Mouse (Mus musculus) gastrocnemius, postnatal 36 days (tissue): ENCODE measurements around the gene Fstl4. TPM values are rescaled to one million over a fixed set of nuclear protein-coding genes. Genes with fewer than 3 reads are reported as not detected.
"Not testable (repeated sequence)": the region's sequence is repeated elsewhere in the genome, so short reads cannot be mapped to it uniquely, and the experiment has no call there.

Experiments used
- DNase-seq, 2 experiments: peaks; one replicate each; pipeline ENCODE4 v3.0.0; 2022
- intact Hi-C: fragments of 180-260 bp; cut with DNase I; formaldehyde crosslinking; loops from one replicate; pipeline ENCODE4 v1.15.1; 2025
- total RNA-seq, 2 experiments: library from RNA; stranded (reverse); gene quantifications; 2 replicates each; pipeline ENCODE4 v1.2.3; 2021

Fstl4 gene
- total RNA-seq, 2 experiments from 2014 or later: not detected

DNA sequence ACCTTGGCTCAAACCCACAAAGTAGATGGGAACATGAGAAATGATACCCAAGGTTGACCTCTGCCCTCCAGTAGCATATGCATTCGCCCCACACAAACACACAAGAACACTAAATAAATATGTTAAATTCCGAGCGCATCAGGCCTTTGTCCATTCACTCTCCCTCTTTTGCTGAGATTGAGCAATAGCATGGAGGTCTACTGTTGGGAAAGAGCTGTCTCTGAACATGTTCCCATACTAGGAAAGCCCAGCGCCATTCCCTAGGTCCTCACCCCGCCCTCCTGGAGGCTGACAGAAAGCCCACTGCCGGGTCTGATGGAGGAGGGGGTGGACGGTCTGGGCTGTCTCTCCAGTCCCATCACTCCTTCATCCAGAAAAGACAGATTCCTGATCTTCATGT is 419.6 kb downstream of the Fstl4 start:
- no peak for DNase-seq
- intact Hi-C loops: no loop called here

DNA sequence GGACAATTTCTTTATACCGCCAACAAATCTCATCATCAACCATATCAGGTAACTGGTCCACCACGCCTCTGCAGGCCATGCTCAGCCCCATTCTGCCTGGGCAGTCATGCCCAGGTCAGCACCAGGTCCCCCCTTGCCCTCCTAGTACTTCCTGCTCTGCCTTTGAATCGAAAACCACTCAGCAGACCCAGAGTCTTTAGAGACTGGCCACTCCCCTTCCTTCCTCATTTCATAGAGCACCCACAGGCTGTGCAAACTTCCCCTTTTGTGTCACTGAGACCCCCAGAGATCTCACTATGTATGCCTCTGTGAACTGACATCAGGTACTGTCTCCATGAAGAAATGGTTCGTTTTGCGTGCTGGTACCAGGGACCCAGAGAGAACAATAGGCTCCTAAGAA is 420.3 kb downstream of the Fstl4 start:
- intact Hi-C loops: no loop called here
- DNase-seq: no peak

DNA sequence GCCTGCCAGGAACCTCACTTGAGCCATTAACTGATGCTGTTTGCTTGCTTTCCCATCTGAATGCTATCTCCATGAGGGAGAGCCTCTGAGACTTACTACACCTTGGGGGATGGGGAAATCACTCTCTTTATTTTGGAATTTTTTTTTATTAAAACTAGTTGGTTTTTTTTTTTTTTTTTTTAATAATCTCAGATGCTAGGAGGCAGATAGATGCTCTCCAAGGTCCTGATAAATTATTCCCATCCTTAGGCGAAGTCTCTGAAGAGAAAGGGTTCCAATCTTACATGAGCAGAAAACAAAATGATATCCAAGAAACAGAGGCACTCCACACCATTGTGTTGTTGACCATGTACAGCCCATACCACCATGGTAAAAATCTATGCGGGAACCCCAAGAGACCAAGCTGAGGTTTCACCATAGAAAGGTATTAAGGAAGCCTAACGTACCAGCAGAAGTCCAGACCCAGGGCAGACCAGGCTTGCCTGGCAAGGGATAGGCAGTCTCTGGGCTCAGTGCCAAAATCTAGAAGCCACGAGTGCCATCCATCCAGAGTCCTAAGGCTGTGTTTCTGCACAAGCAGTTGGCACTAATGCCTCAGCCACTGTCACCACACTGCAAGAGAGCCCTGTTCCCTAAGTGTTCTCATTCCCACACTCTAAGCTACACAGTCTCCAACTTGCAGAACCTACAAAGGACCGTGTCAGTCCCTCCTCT is 423.1 kb downstream of the Fstl4 start:
- DNase-seq: no peak
- intact Hi-C loops: no loop called here

DNA sequence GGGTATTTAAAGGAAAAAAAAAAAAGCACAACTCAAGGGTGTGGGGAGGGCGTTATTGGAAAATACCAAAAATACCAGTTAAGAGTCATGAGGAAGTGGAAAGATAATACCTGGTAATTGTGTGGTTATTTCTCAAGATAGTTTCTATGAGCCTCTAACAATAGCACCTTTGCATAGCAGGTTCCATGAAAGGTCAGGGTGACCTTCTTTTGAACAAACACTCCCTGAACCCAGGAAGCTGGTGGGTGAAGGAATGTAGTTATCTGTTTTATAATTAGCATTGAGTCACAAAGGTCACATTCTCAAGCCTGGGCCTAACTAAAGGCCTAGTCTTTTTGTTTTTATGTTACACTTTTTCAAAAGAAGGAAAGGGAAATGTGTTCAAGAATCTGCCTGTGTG is 432.1 kb downstream of the Fstl4 start:
- intact Hi-C loops, DNase-seq: not testable (repeated sequence)

DNA sequence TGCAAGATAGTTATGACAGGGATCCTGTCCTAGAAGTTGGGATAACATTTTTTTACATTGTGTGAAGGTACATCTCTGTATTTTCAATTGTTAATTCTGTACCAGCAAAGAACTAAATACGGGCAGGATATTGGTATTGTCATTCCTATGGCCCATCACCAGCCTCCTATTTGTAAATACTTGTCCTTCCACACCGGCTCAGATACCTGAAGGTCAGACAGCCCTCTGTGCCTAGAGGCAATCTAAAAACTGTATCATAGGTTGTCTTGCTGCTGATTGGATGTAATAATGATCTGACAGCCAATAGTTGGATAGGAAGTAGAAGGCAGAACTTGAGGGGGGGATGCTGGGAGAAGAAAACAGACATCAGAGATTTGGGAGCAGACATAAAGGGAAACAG is 432.7 kb downstream of the Fstl4 start:
- DNase-seq: no peak
- intact Hi-C loops: no loop called here

DNA sequence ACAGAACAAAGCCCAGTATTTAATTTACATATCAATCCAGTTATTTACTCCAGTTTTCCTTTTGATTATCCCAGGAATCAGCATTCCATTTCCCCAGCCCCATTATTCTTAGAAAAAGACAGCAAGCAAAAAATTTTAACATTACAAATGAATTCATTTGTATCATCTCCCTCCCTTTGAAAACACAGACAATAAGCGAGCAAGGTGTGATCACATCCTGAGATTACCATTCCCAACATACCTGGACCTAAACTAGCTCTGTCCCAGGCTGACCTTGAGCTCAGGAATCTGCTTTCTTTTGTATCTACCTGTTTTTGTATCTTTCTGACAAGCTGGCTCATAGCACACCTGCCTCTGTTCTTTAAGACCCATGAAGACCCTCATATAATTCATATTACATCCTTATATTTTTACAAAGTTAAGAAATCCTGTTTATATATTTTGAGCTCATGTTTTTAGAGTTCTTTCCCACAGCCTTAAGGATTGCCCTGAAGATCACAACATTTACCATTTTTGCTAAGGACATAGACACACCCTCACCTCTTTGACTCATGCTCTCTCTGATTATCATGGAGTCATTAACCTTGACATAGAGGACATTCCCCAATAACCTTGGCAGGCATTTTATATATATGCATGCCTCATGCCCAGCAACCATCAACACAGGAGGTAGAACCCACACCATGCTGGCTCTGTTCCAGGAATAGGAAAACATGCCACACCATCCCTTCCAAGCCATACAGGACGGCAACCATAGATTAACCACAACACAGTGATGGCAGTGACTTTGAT is 438.2 kb downstream of the Fstl4 start:
- intact Hi-C loops: no loop called here
- no peak for DNase-seq

DNA sequence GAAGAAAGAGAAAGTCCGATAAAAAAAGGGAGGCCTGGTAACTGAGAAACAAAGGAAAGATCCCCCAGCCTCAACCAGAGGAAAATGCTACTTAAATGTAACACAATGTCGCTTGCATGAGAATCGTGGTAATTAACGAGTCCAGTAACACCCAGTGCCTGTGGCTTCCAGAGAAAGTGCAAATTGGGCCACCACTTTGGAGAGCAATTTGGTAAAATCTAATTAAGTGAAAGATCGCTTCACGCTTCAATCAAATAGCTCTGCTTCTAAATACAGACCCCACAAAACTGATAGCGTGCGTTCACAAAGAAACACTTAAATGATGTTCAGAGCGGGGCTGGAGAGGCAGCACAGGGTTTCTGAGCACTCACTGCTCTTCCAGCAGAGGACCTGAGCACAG is 446.4 kb downstream of the Fstl4 start:
- intact Hi-C loops: no loop called here

DNA sequence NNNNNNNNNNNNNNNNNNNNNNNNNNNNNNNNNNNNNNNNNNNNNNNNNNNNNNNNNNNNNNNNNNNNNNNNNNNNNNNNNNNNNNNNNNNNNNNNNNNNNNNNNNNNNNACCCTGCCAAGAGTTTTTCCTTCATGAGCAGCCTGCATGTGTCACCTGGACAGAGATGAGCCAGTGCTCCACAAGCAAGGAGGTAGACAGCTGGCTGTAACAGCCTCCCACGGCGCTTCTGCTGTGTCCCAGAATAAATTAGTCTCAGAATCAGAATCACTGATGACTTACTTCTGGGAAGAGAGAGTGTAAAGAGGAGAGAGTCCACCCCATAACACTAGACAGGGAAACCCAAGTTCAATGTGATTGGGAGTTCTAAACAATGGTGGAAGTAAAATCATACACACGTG is 464.6 kb downstream of the Fstl4 start:
- intact Hi-C loops: no loop called here
- DNase-seq: no peak

More for the DNA sequence above, 446.4 kb downstream of the Fstl4 start:
- DNase-seq: no peak

DNA sequence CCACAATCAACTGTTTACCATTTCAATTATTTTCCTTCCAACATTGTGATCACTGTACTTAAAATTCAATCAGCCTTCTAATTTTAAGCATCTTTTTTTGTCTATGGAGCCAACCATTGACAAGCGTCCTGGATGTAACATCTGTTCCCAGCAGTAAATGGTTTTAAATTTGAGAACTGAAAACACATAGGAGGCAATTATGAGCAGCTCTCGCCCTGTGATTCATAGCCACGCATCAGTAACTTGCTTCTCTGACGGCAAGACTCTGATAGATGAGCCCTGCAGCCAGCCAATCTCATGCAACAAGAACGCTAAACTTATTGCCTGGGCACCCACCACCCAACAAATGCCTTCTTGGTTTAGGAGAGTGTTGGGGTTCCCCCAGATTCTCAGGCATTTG is 467.4 kb downstream of the Fstl4 start:
- no peak for DNase-seq
- intact Hi-C loops: no loop called here

DNA sequence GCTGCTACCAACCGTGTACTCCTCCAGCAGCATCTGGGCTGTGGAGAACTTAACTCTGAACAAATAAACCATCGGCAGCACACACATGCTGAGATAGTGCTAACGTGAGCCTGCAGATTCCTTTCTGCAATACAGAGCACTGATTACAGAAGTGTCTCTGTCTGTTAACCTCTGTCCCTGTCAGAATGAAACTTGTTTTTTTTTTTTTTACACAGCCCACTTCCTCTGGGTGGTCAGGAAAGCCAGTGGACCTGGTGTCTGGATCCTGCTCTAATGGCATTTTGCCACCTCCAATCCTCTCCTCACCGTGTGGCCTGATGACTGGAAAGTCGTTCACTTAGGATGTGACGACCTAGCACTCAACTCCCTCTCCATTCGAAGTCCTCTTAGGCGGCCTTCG is 469.2 kb downstream of the Fstl4 start:
- intact Hi-C loops: no loop called here
- no peak for DNase-seq
